Mouse (Mus musculus) small intestine, adult 2 months (tissue): Measurements from ENCODE around the gene Kif12.

ENCODE experiments used
- CTCF ChIP-seq: fragments of 200-500 bp; IDR thresholded peaks from 2 replicates; pipeline ENCODE4 v1.5.1; 2012; ENCODE audit warnings: low read depth, mild to moderate bottlenecking, control low read depth, inconsistent platforms, low read length, moderate library complexity, mixed read lengths; ENCODE audit not compliant: insufficient replicate concordance, insufficient read length; ENCODE audit errors: extremely low read depth
- POLR2A ChIP-seq: fragments of 200-500 bp; IDR thresholded peaks from 2 replicates; pipeline ENCODE4 v1.6.1; 2012; ENCODE audit warnings: low read depth, mild to moderate bottlenecking, control low read depth, inconsistent platforms, low read length, moderate library complexity

GRCm38 (mm10) chr4:63165636-63166035, 6.3 kb downstream of the Kif12 start:
- TF ChIP-seq CTCF, result no peak
- no peak for TF ChIP-seq POLR2A
